Mouse (Mus musculus) regulatory T cell (primary cell): Measurements from ENCODE around the gene Pds5a.

Experiments
- in situ Hi-C: fragments of 300-600 bp; cut with MboI, MseI; formaldehyde crosslinking; loops from one replicate; pipeline ENCODE4 v1.15.1; 2025; ENCODE audit warnings: high pct_unique_total_duplicates

Pds5a gene

GRCm38 (mm10) chr5:65574876-65575275 lies 123.2 kb downstream of the Pds5a start:
- in situ Hi-C loops, result no loop called here

GRCm38 (mm10) chr5:65565486-65565885 lies 132.6 kb downstream of the Pds5a start:
- in situ Hi-C loops, result no loop called here

- in situ Hi-C loops, result no loop called here
Observed at GRCm38 (mm10) chr5:65561125-65561893, 136.8 kb downstream of the Pds5a start.

- in situ Hi-C loops, result no loop called here
Observed at GRCm38 (mm10) chr5:65557109-65557508, 141.0 kb downstream of the Pds5a start.
